Mouse (Mus musculus): ENCODE results near the gene Dhx40. TPM values are rescaled to one million over a fixed set of nuclear protein-coding genes. Genes with fewer than 3 reads are reported as not detected.

The Dhx40 gene
- polyA plus RNA-seq, 1 experiment from 2014 or later, result 19.6 TPM

GRCm38 (mm10) chr11:86760357-86760756, 47.2 kb downstream of the Dhx40 start:
- H3K4me3 ChIP-seq (ENCODE audit: low read depth, low read length), result no peak overlapping the region
- H3K27me3 ChIP-seq (ENCODE audit: control insufficient read depth, insufficient read depth, low read depth, low read length), result no peaks in the 10 kb centered on the region

DNA sequence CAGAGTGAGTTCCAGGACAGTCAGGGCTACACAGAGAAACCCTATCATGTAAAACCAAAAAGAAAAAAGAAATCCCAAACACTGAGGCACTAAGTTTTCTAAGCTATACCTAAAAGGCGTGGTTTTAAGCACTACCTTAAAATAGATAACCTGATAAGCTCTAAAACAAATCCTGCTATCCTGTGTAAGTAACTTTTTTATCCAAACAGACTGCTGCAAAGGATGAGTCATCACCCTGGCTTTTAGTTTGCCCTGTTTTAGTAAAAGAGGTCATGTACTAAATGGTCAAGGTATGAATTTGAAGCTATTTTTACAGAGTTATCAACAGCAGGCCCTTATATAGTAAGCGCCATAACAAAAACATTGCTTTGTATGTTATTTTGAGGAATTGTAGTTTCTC, 47.7 kb downstream of the Dhx40 start:
- WGBS, result 94% methylated on average over 2 of the region's 2 CpGs
- Histone ChIP-seq H3K4me1 (ENCODE audit: control insufficient read depth, insufficient read depth, low read length) (peaks cover 20% of the 10 kb centered on the region), H3K9ac (ENCODE audit: low read depth, low read length) (no peak overlapping the region), H3K9me3 (replicated peaks; ENCODE audit: control insufficient read depth, low read length, poor library complexity, severe bottlenecking) (no peaks in the 10 kb centered on the region), H3K36me3 (ENCODE audit: control insufficient read depth, insufficient read depth, low read length) (no peaks in the 10 kb centered on the region), H3K4me2 (ENCODE audit: low read length) (no peak overlapping the region), H3K4me3 (ENCODE audit: low read depth, low read length) (no peak overlapping the region), H3K27ac (ENCODE audit: low read length) (no peak overlapping the region), H3K27me3 (ENCODE audit: control insufficient read depth, insufficient read depth, low read depth, low read length) (no peaks in the 10 kb centered on the region)
- ATAC-seq, result no peak

More at GRCm38 (mm10) chr11:86760357-86760756, 47.2 kb downstream of the Dhx40 start:
- H3K4me1 ChIP-seq (ENCODE audit: control insufficient read depth, insufficient read depth, low read length), result peaks cover 15% of the 10 kb centered on the region
- H3K9ac ChIP-seq (ENCODE audit: low read depth, low read length), result no peak overlapping the region
- H3K9me3 ChIP-seq (replicated peaks; ENCODE audit: control insufficient read depth, low read length, poor library complexity, severe bottlenecking), result no peaks in the 10 kb centered on the region
- no peak overlapping the region for H3K4me2 ChIP-seq (ENCODE audit: low read length)
- H3K27ac ChIP-seq (ENCODE audit: low read length), result no peak overlapping the region
- H3K36me3 ChIP-seq (ENCODE audit: control insufficient read depth, insufficient read depth, low read length), result no peaks in the 10 kb centered on the region
- ATAC-seq, result no peak

DNA sequence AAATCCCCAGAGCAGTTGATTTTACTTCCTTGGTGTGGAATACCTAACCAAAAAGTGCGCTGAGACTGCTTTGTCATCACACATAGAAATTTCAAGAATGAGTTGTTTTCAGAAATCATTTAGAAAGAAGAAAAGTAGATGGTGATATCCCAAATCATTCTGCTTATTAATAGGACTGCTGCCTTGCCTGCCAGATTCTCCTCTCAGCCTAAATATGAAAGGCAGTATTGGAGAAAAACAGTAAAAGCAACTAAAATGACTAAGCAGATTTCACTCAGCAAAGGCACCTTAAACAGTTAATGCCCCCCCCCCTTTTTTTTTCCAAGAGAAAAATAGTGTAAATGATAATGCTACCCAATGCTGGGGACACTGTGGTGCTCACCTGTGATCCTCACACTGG, 48.3 kb downstream of the Dhx40 start:
- H3K36me3 ChIP-seq (ENCODE audit: control insufficient read depth, insufficient read depth, low read length), result no peaks in the 10 kb centered on the region
- no peak overlapping the region; the same call in 1 of the 2 replicates for H3K27ac ChIP-seq (ENCODE audit: low read length)
- peaks cover 22% of the 10 kb centered on the region for H3K4me1 ChIP-seq (ENCODE audit: control insufficient read depth, insufficient read depth, low read length)
- H3K9ac ChIP-seq (ENCODE audit: low read depth, low read length), result no peak overlapping the region
- H3K4me3 ChIP-seq (ENCODE audit: low read depth, low read length), result no peak overlapping the region
- H3K9me3 ChIP-seq (replicated peaks; ENCODE audit: control insufficient read depth, low read length, poor library complexity, severe bottlenecking), result no peaks in the 10 kb centered on the region
- 97% methylated on average over 1 of the region's 1 CpGs for WGBS
- no peak overlapping the region for H3K4me2 ChIP-seq (ENCODE audit: low read length)
- no peak for ATAC-seq
- no peaks in the 10 kb centered on the region for H3K27me3 ChIP-seq (ENCODE audit: control insufficient read depth, insufficient read depth, low read depth, low read length)

DNA sequence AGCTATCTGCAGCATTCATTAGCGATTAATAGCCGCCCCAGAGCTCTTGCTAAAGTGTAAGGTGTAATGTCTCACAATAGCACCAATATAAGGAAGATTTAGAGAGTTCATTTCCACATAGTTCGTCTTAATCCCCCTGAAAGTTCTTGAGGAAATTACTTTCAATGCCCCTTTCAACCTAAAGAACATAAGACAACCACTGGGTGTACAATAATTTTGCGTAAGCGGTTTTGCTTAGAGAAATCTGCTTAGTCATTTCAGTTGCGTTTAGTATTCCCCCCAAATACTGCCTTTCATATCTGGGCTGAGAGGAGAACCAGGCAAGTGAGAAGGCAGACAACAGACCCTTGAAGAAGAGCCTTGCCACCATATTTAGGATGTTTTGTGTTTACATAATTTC, 49.0 kb downstream of the Dhx40 start:
- Histone ChIP-seq H3K4me1 (ENCODE audit: control insufficient read depth, insufficient read depth, low read length) (peaks cover 27% of the 10 kb centered on the region), H3K4me3 (ENCODE audit: low read depth, low read length) (peak overlapping the region; percentile 70), H3K4me2 (ENCODE audit: low read length) (peak overlapping the region; percentile 84), H3K36me3 (ENCODE audit: control insufficient read depth, insufficient read depth, low read length) (no peaks in the 10 kb centered on the region), H3K9me3 (replicated peaks; ENCODE audit: control insufficient read depth, low read length, poor library complexity, severe bottlenecking) (no peaks in the 10 kb centered on the region), H3K27ac (ENCODE audit: low read length) (peak overlapping the region; percentile 99), H3K9ac (ENCODE audit: low read depth, low read length) (peak overlapping the region; percentile 94), H3K27me3 (ENCODE audit: control insufficient read depth, insufficient read depth, low read depth, low read length) (no peaks in the 10 kb centered on the region)
- 25% methylated on average over 6 of the region's 6 CpGs for WGBS
- no peak for ATAC-seq

DNA sequence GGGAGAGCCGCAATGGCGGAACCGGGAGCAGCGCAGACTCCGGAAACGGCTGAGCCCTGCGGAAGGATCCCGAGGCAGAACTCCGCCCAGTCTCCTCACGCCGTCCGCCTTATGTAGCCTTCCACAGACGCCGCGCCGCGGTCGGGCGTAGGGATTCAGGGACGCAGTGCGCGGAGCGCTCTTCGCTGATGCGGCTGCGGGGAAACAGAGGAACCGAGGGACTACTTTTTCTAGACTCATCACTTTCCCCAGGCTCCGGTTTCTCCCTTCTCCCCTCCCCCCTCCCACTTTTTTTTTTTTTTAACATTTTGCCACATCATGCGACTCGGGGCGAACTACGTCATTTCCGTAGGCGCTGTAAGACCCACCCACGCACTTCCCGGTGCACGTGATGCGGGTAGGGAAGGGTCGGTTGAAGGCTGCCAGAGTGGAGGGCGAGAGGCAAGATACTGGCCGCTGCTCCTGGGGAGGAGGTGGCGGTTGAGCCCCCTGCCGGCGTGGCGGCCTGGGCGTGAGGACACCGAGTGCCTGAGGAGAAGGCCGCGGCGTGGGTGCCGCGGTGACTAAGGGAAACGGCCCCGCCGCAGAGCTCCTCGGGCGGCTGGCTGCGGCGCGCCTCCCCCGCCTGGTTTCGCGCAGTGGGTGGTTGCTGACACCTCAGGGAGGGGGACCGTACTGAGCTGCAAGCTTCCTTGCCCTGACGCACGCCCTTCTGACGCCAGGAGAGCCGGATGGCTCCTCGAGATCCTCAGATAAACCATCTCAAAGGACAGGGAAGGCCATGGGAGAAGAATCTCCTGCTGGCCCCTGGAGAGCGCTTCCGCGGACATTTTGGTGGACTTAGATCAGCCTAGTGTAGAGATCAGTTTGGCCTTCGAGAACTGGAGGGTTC, 49.8 kb downstream of the Dhx40 start, which contains the start of gene Cltc:
Cltc (minus strand) TSS at position 86 of the 892 bp plus-strand sequence.
- Histone ChIP-seq H3K9me3 (replicated peaks; ENCODE audit: control insufficient read depth, low read length, poor library complexity, severe bottlenecking) (no peaks in the 10 kb centered on the region), H3K9ac (ENCODE audit: low read depth, low read length) (peak within 1 kb of the TSS; percentile 94), H3K36me3 (ENCODE audit: control insufficient read depth, insufficient read depth, low read length) (no peaks in the 10 kb centered on the region), H3K4me1 (ENCODE audit: control insufficient read depth, insufficient read depth, low read length) (peaks cover 31% of the 10 kb centered on the region), H3K27ac (ENCODE audit: low read length) (peak within 1 kb of the TSS; percentile 99), H3K4me3 (ENCODE audit: low read depth, low read length) (peak within 1 kb of the TSS; percentile 70), H3K4me2 (ENCODE audit: low read length) (peak within 1 kb of the TSS; percentile 98), H3K27me3 (ENCODE audit: control insufficient read depth, insufficient read depth, low read depth, low read length) (no peaks in the 10 kb centered on the region)
- ATAC-seq, result peak; percentile 98
- WGBS, result under 1% methylated on average over 71 of the region's 73 CpGs

DNA sequence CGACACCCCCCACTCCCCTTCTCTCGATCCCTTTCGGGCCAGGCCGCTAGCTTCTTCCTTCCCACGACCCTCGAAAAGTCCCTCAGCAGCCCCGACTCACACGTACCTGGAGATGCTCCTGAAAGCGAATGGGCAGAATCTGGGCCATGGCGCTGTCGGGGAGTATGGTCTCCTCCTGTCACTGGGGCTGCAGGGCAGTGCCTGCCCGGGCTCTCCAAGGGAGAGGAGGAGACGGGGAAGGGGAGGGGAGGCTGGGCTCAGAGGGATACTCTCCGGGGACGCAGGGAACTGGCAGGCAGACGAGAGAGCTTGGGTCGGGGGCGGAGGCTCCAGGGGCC, 50.4 kb downstream of the Dhx40 start:
- WGBS, result under 1% methylated on average over 17 of the region's 18 CpGs
- Histone ChIP-seq H3K36me3 (ENCODE audit: control insufficient read depth, insufficient read depth, low read length) (no peaks in the 10 kb centered on the region), H3K27ac (ENCODE audit: low read length) (peak overlapping the region; percentile 99), H3K9ac (ENCODE audit: low read depth, low read length) (peak overlapping the region; percentile 77), H3K4me1 (ENCODE audit: control insufficient read depth, insufficient read depth, low read length) (peaks cover 34% of the 10 kb centered on the region), H3K4me3 (ENCODE audit: low read depth, low read length) (peak overlapping the region; percentile 70), H3K27me3 (ENCODE audit: control insufficient read depth, insufficient read depth, low read depth, low read length) (no peaks in the 10 kb centered on the region), H3K9me3 (replicated peaks; ENCODE audit: control insufficient read depth, low read length, poor library complexity, severe bottlenecking) (no peaks in the 10 kb centered on the region), H3K4me2 (ENCODE audit: low read length) (peak overlapping the region; percentile 98)
- ATAC-seq, result peak; percentile 76

DNA sequence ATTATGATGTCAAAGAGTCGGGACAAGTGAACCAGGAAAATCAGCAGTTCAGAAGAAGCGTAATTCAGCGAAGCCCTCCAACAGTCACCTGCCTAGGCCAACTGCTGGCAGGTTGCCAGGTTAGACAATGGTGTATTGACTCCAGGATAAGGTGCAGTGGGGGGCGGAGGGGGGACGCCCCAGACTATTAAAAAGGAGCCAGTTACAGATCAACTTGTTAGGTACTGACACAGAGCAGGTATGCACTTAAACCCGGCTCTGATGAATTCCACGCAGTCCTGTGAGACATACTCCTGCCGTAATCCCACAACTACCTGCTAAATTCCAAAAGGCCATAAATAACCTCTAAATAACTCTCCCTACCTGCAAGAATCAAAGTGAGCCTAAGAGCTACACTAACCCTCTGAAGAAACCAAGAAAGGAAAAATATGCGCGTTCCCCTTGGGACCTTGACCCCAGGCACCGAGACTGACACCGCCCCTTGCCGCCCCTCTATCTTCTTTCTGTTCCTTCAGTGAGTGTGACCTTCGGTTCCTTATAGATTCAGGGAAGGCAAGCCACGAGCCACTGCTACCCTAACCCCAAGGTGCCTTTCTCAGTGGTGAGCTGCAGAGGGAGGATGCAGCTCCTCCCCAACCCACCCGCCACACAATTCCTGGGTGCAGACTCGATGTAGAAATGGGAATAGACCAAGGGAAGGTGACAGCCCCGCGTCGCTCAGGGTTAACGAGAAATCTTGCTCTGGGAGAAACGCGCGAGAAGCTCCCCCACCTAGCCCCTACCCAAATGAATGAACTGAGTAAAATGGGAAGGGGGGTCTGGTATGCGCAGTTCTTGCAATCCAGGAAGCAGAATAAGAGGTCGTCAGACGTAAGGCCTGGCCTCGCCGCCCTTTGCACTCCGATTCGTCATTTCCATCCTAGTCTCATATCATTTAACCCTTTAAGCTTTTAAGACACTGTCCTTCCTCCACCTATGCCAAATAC, 51.1 kb downstream of the Dhx40 start:
- peak; percentile 18; the same call in 1 of the 2 replicates for ATAC-seq
- peak overlapping the region; percentile 70 for H3K4me3 ChIP-seq (ENCODE audit: low read depth, low read length)
- peak overlapping the region; percentile 98 for H3K4me2 ChIP-seq (ENCODE audit: low read length)
- peak overlapping the region; percentile 77 for H3K9ac ChIP-seq (ENCODE audit: low read depth, low read length)
- H3K27ac ChIP-seq (ENCODE audit: low read length), result peak overlapping the region; percentile 99
- peaks cover 36% of the 10 kb centered on the region for H3K4me1 ChIP-seq (ENCODE audit: control insufficient read depth, insufficient read depth, low read length)
- no peaks in the 10 kb centered on the region for H3K27me3 ChIP-seq (ENCODE audit: control insufficient read depth, insufficient read depth, low read depth, low read length)
- WGBS, result 3% methylated on average over 31 of the region's 31 CpGs
- H3K9me3 ChIP-seq (replicated peaks; ENCODE audit: control insufficient read depth, low read length, poor library complexity, severe bottlenecking), result no peaks in the 10 kb centered on the region
- H3K36me3 ChIP-seq (ENCODE audit: control insufficient read depth, insufficient read depth, low read length), result no peaks in the 10 kb centered on the region

DNA sequence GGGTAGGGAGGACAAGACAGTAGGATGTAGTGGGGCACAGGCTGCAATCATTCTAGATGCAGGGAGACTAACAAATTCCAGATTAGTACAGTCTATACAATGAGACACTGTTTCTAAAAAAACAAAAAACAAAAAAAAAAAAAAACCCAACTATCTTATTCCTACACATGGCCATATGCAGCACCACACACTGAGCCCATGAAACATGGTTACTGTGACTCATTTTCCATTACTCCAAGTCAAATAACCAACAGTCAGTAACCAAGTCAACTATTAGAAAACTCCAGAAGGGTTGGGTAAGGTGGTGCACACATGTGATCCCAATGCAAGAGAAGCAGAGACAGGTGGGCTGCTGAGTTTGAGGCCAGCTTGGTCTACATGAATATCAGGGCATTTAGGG, 55.1 kb downstream of the Dhx40 start:
- Histone ChIP-seq H3K36me3 (ENCODE audit: control insufficient read depth, insufficient read depth, low read length) (no peaks in the 10 kb centered on the region), H3K4me3 (ENCODE audit: low read depth, low read length) (no peak overlapping the region), H3K9ac (ENCODE audit: low read depth, low read length) (no peak overlapping the region), H3K4me1 (ENCODE audit: control insufficient read depth, insufficient read depth, low read length) (peaks cover 36% of the 10 kb centered on the region), H3K4me2 (ENCODE audit: low read length) (no peak overlapping the region), H3K27ac (ENCODE audit: low read length) (no peak overlapping the region), H3K27me3 (ENCODE audit: control insufficient read depth, insufficient read depth, low read depth, low read length) (no peaks in the 10 kb centered on the region), H3K9me3 (replicated peaks; ENCODE audit: control insufficient read depth, low read length, poor library complexity, severe bottlenecking) (no peaks in the 10 kb centered on the region)
- no peak for ATAC-seq

All from midbrain, embryonic 16.5 days (tissue).